Mouse (Mus musculus): ENCODE measurements around the gene Gp5. TPM values are rescaled to one million over a fixed set of nuclear protein-coding genes. Genes with fewer than 3 reads are reported as not detected.
A peak's percentile ranks its signal among the peaks of the same experiment; 100 is the strongest.

Gp5 gene
- polyA plus RNA-seq, 1 experiment from 2014 or later = 0.32 TPM

- 35% methylated on average over 4 of the region's 4 CpGs for WGBS
- no peak overlapping the region for H3K4me3 ChIP-seq (ENCODE audit: low read depth, low read length)
- no peaks in the 10 kb centered on the region for H3K9me3 ChIP-seq (ENCODE audit: control insufficient read depth, low read length)
- H3K9ac ChIP-seq (ENCODE audit: low read depth, low read length) = no peak overlapping the region
- H3K27ac ChIP-seq (replicated peaks; ENCODE audit: low read depth, low read length) = no peak overlapping the region
- H3K36me3 ChIP-seq (ENCODE audit: control insufficient read depth, insufficient read depth, low read length) = no peaks in the 10 kb centered on the region
- peaks cover 23% of the 10 kb centered on the region for H3K27me3 ChIP-seq (replicated peaks; ENCODE audit: control insufficient read depth, insufficient read depth, low read length)
- no peak for ATAC-seq (ENCODE audit: low read depth)
- DNase-seq (ENCODE audit: low spot score) = no peak
- H3K4me2 ChIP-seq (ENCODE audit: low read depth, low read length) = no peak overlapping the region
- peaks cover 26% of the 10 kb centered on the region for H3K4me1 ChIP-seq (ENCODE audit: control insufficient read depth, insufficient read depth, low read length)
Measured at GRCm38 (mm10) chr16:30285701-30286100, 24.9 kb downstream of the Gp5 start.

GRCm38 (mm10) chr16:30283743-30284337 is 26.7 kb downstream of the Gp5 start:
- Histone ChIP-seq H3K4me1 (ENCODE audit: control insufficient read depth, insufficient read depth, low read length) (peaks cover 32% of the 10 kb centered on the region), H3K9me3 (ENCODE audit: control insufficient read depth, low read length) (no peaks in the 10 kb centered on the region), H3K9ac (ENCODE audit: low read depth, low read length) (peak overlapping the region; percentile 14; the same call in 1 of the 2 replicates), H3K27ac (replicated peaks; ENCODE audit: low read depth, low read length) (no peak overlapping the region), H3K4me2 (ENCODE audit: low read depth, low read length) (peak overlapping the region; percentile 44), H3K36me3 (ENCODE audit: control insufficient read depth, insufficient read depth, low read length) (no peaks in the 10 kb centered on the region), H3K4me3 (ENCODE audit: low read depth, low read length) (peak overlapping the region; percentile 16; the same call in 1 of the 2 replicates), H3K27me3 (replicated peaks; ENCODE audit: control insufficient read depth, insufficient read depth, low read length) (peaks cover 23% of the 10 kb centered on the region)
- peak; percentile 31; the same call in 1 of the 2 replicates for ATAC-seq (ENCODE audit: low read depth)
- DNase-seq (ENCODE audit: low spot score) = peak; percentile 48
- 2% methylated on average over 15 of the region's 15 CpGs for WGBS

- ATAC-seq (ENCODE audit: low read depth) (no peak), DNase-seq (ENCODE audit: low spot score) (no peak)
- peaks cover 37% of the 10 kb centered on the region for H3K4me1 ChIP-seq (ENCODE audit: control insufficient read depth, insufficient read depth, low read length)
- H3K36me3 ChIP-seq (ENCODE audit: control insufficient read depth, insufficient read depth, low read length) = no peaks in the 10 kb centered on the region
- 10% methylated on average over 31 of the region's 34 CpGs for WGBS
- peak within 1 kb of the TSS; percentile 56 for H3K4me2 ChIP-seq (ENCODE audit: low read depth, low read length)
- H3K27me3 ChIP-seq (replicated peaks; ENCODE audit: control insufficient read depth, insufficient read depth, low read length) = peaks cover 23% of the 10 kb centered on the region
- no peak within 1 kb of the TSS for H3K27ac ChIP-seq (replicated peaks; ENCODE audit: low read depth, low read length)
- H3K4me3 ChIP-seq (ENCODE audit: low read depth, low read length) = peak within 1 kb of the TSS; percentile 30
- H3K9me3 ChIP-seq (ENCODE audit: control insufficient read depth, low read length) = no peaks in the 10 kb centered on the region
- H3K9ac ChIP-seq (ENCODE audit: low read depth, low read length) = peak within 1 kb of the TSS; percentile 14; the same call in 1 of the 2 replicates
Measured at GRCm38 (mm10) chr16:30282844-30283495, 27.6 kb downstream of the Gp5 start, which contains the start of gene Lrrc15. Lrrc15 (minus strand) TSS chr16:30283256.

GRCm38 (mm10) chr16:30280676-30281297 is 29.8 kb downstream of the Gp5 start:
- Histone ChIP-seq H3K27me3 (replicated peaks; ENCODE audit: control insufficient read depth, insufficient read depth, low read length) (peaks cover 23% of the 10 kb centered on the region), H3K27ac (replicated peaks; ENCODE audit: low read depth, low read length) (peak overlapping the region; percentile 44), H3K36me3 (ENCODE audit: control insufficient read depth, insufficient read depth, low read length) (no peaks in the 10 kb centered on the region), H3K4me1 (ENCODE audit: control insufficient read depth, insufficient read depth, low read length) (peaks cover 37% of the 10 kb centered on the region), H3K4me2 (ENCODE audit: low read depth, low read length) (0 out of 2 replicates have a peak overlapping the region, but pooled peaks have one; percentile 26), H3K9me3 (ENCODE audit: control insufficient read depth, low read length) (no peaks in the 10 kb centered on the region), H3K4me3 (ENCODE audit: low read depth, low read length) (no peak overlapping the region), H3K9ac (ENCODE audit: low read depth, low read length) (no peak overlapping the region)
- ATAC-seq (ENCODE audit: low read depth) (no peak), DNase-seq (ENCODE audit: low spot score) (peak; percentile 43)
- WGBS = 4% methylated on average over 4 of the region's 4 CpGs

GRCm38 (mm10) chr16:30278406-30278805 is 32.2 kb downstream of the Gp5 start:
- H3K27ac ChIP-seq (replicated peaks; ENCODE audit: low read depth, low read length) = no peak overlapping the region
- no peak overlapping the region for H3K9ac ChIP-seq (ENCODE audit: low read depth, low read length)
- peaks cover 11% of the 10 kb centered on the region for H3K27me3 ChIP-seq (replicated peaks; ENCODE audit: control insufficient read depth, insufficient read depth, low read length)
- ATAC-seq (ENCODE audit: low read depth) (no peak), DNase-seq (ENCODE audit: low spot score) (no peak)
- H3K4me3 ChIP-seq (ENCODE audit: low read depth, low read length) = no peak overlapping the region
- WGBS = 79% methylated on average over 11 of the region's 11 CpGs
- no peaks in the 10 kb centered on the region for H3K36me3 ChIP-seq (ENCODE audit: control insufficient read depth, insufficient read depth, low read length)
- peaks cover 36% of the 10 kb centered on the region for H3K4me1 ChIP-seq (ENCODE audit: control insufficient read depth, insufficient read depth, low read length)
- H3K4me2 ChIP-seq (ENCODE audit: low read depth, low read length) = no peak overlapping the region
- H3K9me3 ChIP-seq (ENCODE audit: control insufficient read depth, low read length) = no peaks in the 10 kb centered on the region

- Histone ChIP-seq H3K4me3 (ENCODE audit: low read depth, low read length) (no peak overlapping the region), H3K4me2 (ENCODE audit: low read depth, low read length) (no peak overlapping the region), H3K27me3 (replicated peaks; ENCODE audit: control insufficient read depth, insufficient read depth, low read length) (no peaks in the 10 kb centered on the region), H3K36me3 (ENCODE audit: control insufficient read depth, insufficient read depth, low read length) (no peaks in the 10 kb centered on the region), H3K9ac (ENCODE audit: low read depth, low read length) (no peak overlapping the region), H3K27ac (replicated peaks; ENCODE audit: low read depth, low read length) (0 out of 2 replicates have a peak overlapping the region, but pooled peaks have one; percentile 4), H3K4me1 (ENCODE audit: control insufficient read depth, insufficient read depth, low read length) (peaks cover 40% of the 10 kb centered on the region), H3K9me3 (ENCODE audit: control insufficient read depth, low read length) (no peaks in the 10 kb centered on the region)
- no peak for DNase-seq (ENCODE audit: low spot score)
- no peak for ATAC-seq (ENCODE audit: low read depth)
- WGBS = 75% methylated on average over 15 of the region's 15 CpGs
Measured at GRCm38 (mm10) chr16:30275558-30276340, 34.8 kb downstream of the Gp5 start.

GRCm38 (mm10) chr16:30273065-30273464 is 37.5 kb downstream of the Gp5 start:
- DNase-seq (ENCODE audit: low spot score) = no peak
- 94% methylated on average over 8 of the region's 8 CpGs for WGBS
- Histone ChIP-seq H3K9me3 (ENCODE audit: control insufficient read depth, low read length) (no peaks in the 10 kb centered on the region), H3K9ac (ENCODE audit: low read depth, low read length) (no peak overlapping the region), H3K4me2 (ENCODE audit: low read depth, low read length) (no peak overlapping the region), H3K27me3 (replicated peaks; ENCODE audit: control insufficient read depth, insufficient read depth, low read length) (no peaks in the 10 kb centered on the region), H3K36me3 (ENCODE audit: control insufficient read depth, insufficient read depth, low read length) (no peaks in the 10 kb centered on the region), H3K27ac (replicated peaks; ENCODE audit: low read depth, low read length) (no peak overlapping the region), H3K4me3 (ENCODE audit: low read depth, low read length) (no peak overlapping the region), H3K4me1 (ENCODE audit: control insufficient read depth, insufficient read depth, low read length) (peaks cover 30% of the 10 kb centered on the region)
- ATAC-seq (ENCODE audit: low read depth) = no peak

- Histone ChIP-seq H3K36me3 (ENCODE audit: control insufficient read depth, insufficient read depth, low read length) (no peaks in the 10 kb centered on the region), H3K9ac (ENCODE audit: low read depth, low read length) (peak overlapping the region; percentile 23; the same call in 1 of the 2 replicates), H3K27ac (replicated peaks; ENCODE audit: low read depth, low read length) (peak overlapping the region; percentile 89), H3K9me3 (ENCODE audit: control insufficient read depth, low read length) (no peaks in the 10 kb centered on the region), H3K4me3 (ENCODE audit: low read depth, low read length) (no peak overlapping the region), H3K27me3 (replicated peaks; ENCODE audit: control insufficient read depth, insufficient read depth, low read length) (no peaks in the 10 kb centered on the region), H3K4me1 (ENCODE audit: control insufficient read depth, insufficient read depth, low read length) (peaks cover 30% of the 10 kb centered on the region), H3K4me2 (ENCODE audit: low read depth, low read length) (no peak overlapping the region)
- WGBS = 40% methylated on average over 6 of the region's 6 CpGs
- DNase-seq (ENCODE audit: low spot score) (peak; percentile 62), ATAC-seq (ENCODE audit: low read depth) (0 out of 2 replicates have a peak, but pooled peaks have one; percentile 20)
Measured at GRCm38 (mm10) chr16:30271941-30272595, 38.5 kb downstream of the Gp5 start.

All from embryonic facial prominence, embryonic 14.5 days (tissue).